Mouse (Mus musculus) MEL (cell line): ENCODE data around the gene Thrsp. TPM values are rescaled to one million over a fixed set of nuclear protein-coding genes. Genes with fewer than 3 reads are reported as not detected.

ENCODE experiments used
- DNase-seq: peaks from one replicate; pipeline ENCODE4 v3.0.0; 2011; ENCODE audit warnings: low read depth, low spot score
- H3K27ac ChIP-seq: 2 replicates; pipeline ENCODE4 v1.5.1; 2012; ENCODE audit warnings: low read depth, mild to moderate bottlenecking, control low read depth, low read length, moderate library complexity; ENCODE audit not compliant: control insufficient read depth
- H3K27me3 ChIP-seq, 2 experiments: fragments of 150-350 bp in 1 of 2; sonication (generic) in 1 of 2; 2 replicates each; pipeline ENCODE4 v1.6.1; 2012; ENCODE audit warnings: low read length in 2 of 2, mild to moderate bottlenecking in 2 of 2, improper control_type of control experiment in 1 of 2, moderate library complexity in 1 of 2; ENCODE audit not compliant: insufficient read depth in 2 of 2, control insufficient read depth in 1 of 2
- H3K36me3 ChIP-seq, 2 experiments: 2 replicates each; pipeline ENCODE4 v1.6.1; 2012 to 2014; ENCODE audit warnings: low read length in 2 of 2, improper control_type of control experiment in 1 of 2, inconsistent platforms in 1 of 2, mild to moderate bottlenecking in 1 of 2; ENCODE audit not compliant: insufficient read depth in 2 of 2, control insufficient read depth in 1 of 2
- H3K4me1 ChIP-seq, 2 experiments: fragments of 150-350 bp in 1 of 2; sonication (generic) in 1 of 2; 2 replicates each; pipeline ENCODE4 v1.6.1; 2012; ENCODE audit warnings: low read length in 2 of 2, improper control_type of control experiment in 1 of 2, mild to moderate bottlenecking in 1 of 2; ENCODE audit not compliant: insufficient read depth in 2 of 2, control insufficient read depth in 1 of 2
- H3K4me3 ChIP-seq, 2 experiments: fragments of 150-350 bp in 1 of 2; sonication (generic) in 1 of 2; 2 replicates each; pipeline ENCODE4 v1.5.1; 2012; ENCODE audit warnings: low read depth in 2 of 2, low read length in 2 of 2, mild to moderate bottlenecking in 2 of 2, moderate library complexity in 2 of 2, control low read depth in 1 of 2, improper control_type of control experiment in 1 of 2; ENCODE audit not compliant: control insufficient read depth in 1 of 2, insufficient read depth in 1 of 2
- H3K79me2 ChIP-seq: 2 replicates; pipeline ENCODE4 v1.6.1; 2012; ENCODE audit warnings: mild to moderate bottlenecking, low read length, moderate library complexity; ENCODE audit not compliant: control insufficient read depth, poor library complexity, insufficient read depth
- H3K9ac ChIP-seq: 2 replicates; pipeline ENCODE4 v1.6.1; 2012; ENCODE audit warnings: low read depth, mild to moderate bottlenecking, control low read depth, low read length, moderate library complexity; ENCODE audit not compliant: control insufficient read depth, poor library complexity, severe bottlenecking
- H3K9me3 ChIP-seq: fragments of 150-350 bp; sonication (generic); replicated peaks from 2 replicates; pipeline ENCODE4 v1.6.1; 2012; ENCODE audit warnings: mild to moderate bottlenecking, low read length, improper control_type of control experiment, moderate library complexity; ENCODE audit not compliant: insufficient read depth
- BHLHE40 ChIP-seq: IDR thresholded peaks from 2 replicates; pipeline ENCODE4 v1.6.1; 2012; ENCODE audit warnings: low read depth, mild to moderate bottlenecking, inconsistent platforms, low read length, improper control_type of control experiment, borderline replicate concordance
- CHD2 ChIP-seq: IDR thresholded peaks from 2 replicates; pipeline ENCODE4 v1.6.1; 2011; ENCODE audit warnings: low read length, improper control_type of control experiment
- E2F4 ChIP-seq: IDR thresholded peaks from 2 replicates; pipeline ENCODE4 v1.6.1; 2011; ENCODE audit warnings: low read depth, low read length, improper control_type of control experiment, borderline replicate concordance
- GABPA ChIP-seq: IDR thresholded peaks from 2 replicates; pipeline ENCODE4 v1.6.1; 2012; ENCODE audit warnings: low read depth, mild to moderate bottlenecking, inconsistent platforms, low read length, improper control_type of control experiment, moderate library complexity
- HCFC1 ChIP-seq: IDR thresholded peaks from 2 replicates; pipeline ENCODE4 v1.6.1; 2012; ENCODE audit warnings: low read depth, mild to moderate bottlenecking, inconsistent platforms, low read length, improper control_type of control experiment, moderate library complexity
- MAZ ChIP-seq: IDR thresholded peaks from 2 replicates; pipeline ENCODE4 v1.6.1; 2012; ENCODE audit warnings: low read depth, mild to moderate bottlenecking, inconsistent platforms, low read length, improper control_type of control experiment
- MEF2A ChIP-seq: IDR thresholded peaks from 2 replicates; pipeline ENCODE4 v1.6.1; 2014; ENCODE audit warnings: low read depth, mild to moderate bottlenecking, inconsistent platforms, low read length, improper control_type of control experiment; ENCODE audit not compliant: poor library complexity, insufficient replicate concordance, severe bottlenecking; ENCODE audit errors: extremely low read depth
- MYB ChIP-seq: IDR thresholded peaks from 2 replicates; pipeline ENCODE4 v1.6.1; 2011; ENCODE audit warnings: mild to moderate bottlenecking, low read depth, low read length, improper control_type of control experiment
- MYC ChIP-seq: IDR thresholded peaks from 2 replicates; pipeline ENCODE4 v1.6.1; 2011; ENCODE audit warnings: low read depth, mild to moderate bottlenecking, low read length, improper control_type of control experiment, moderate library complexity
- NELFE ChIP-seq: IDR thresholded peaks from 2 replicates; pipeline ENCODE4 v1.6.1; 2011; ENCODE audit warnings: low read depth, low read length, improper control_type of control experiment
- NRF1 ChIP-seq: IDR thresholded peaks from 2 replicates; pipeline ENCODE4 v1.6.1; 2014; ENCODE audit warnings: low read depth, mild to moderate bottlenecking, inconsistent platforms, low read length, improper control_type of control experiment, moderate library complexity; ENCODE audit not compliant: poor library complexity, insufficient read depth, severe bottlenecking
- POLR2A ChIP-seq, 2 experiments: IDR thresholded peaks; 2 replicates each; pipeline ENCODE4 v1.6.1; 2011 to 2012; ENCODE audit warnings: low read length in 2 of 2, mild to moderate bottlenecking in 2 of 2, control low read depth in 1 of 2, improper control_type of control experiment in 1 of 2, low read depth in 1 of 2, moderate library complexity in 1 of 2; ENCODE audit not compliant: control insufficient read depth in 1 of 2, insufficient read depth in 1 of 2, poor library complexity in 1 of 2
- POLR2AphosphoS2 ChIP-seq: IDR thresholded peaks from 2 replicates; pipeline ENCODE4 v1.6.1; 2011; ENCODE audit warnings: low read length, improper control_type of control experiment
- SIN3A ChIP-seq: IDR thresholded peaks from 2 replicates; pipeline ENCODE4 v1.6.1; 2012; ENCODE audit warnings: low read length, improper control_type of control experiment, inconsistent platforms
- TBP ChIP-seq: IDR thresholded peaks from 2 replicates; pipeline ENCODE4 v1.8.0; 2011; ENCODE audit warnings: low read depth, low read length, improper control_type of control experiment
- TCF12 ChIP-seq: IDR thresholded peaks from 2 replicates; pipeline ENCODE4 v1.6.1; 2014; ENCODE audit warnings: low read depth, mild to moderate bottlenecking, inconsistent platforms, low read length, improper control_type of control experiment, moderate library complexity
- USF1 ChIP-seq: IDR thresholded peaks from 2 replicates; pipeline ENCODE4 v1.6.1; 2014; ENCODE audit warnings: low read depth, mild to moderate bottlenecking, inconsistent platforms, low read length, improper control_type of control experiment, moderate library complexity
- USF2 ChIP-seq, 2 experiments: IDR thresholded peaks; 2 replicates each; pipeline ENCODE4 v1.6.1; 2011 to 2012; ENCODE audit warnings: improper control_type of control experiment in 2 of 2, low read length in 2 of 2, borderline replicate concordance in 1 of 2, inconsistent platforms in 1 of 2, low read depth in 1 of 2, mild to moderate bottlenecking in 1 of 2; ENCODE audit not compliant: insufficient read depth in 1 of 2
- ZMIZ1 ChIP-seq: IDR thresholded peaks from 2 replicates; pipeline ENCODE4 v1.6.1; 2012; ENCODE audit warnings: low read depth, mild to moderate bottlenecking, inconsistent platforms, low read length, improper control_type of control experiment, moderate library complexity
- polyA plus RNA-seq, 2 experiments: library from polyadenylated mRNA; stranded (reverse) in 1 of 2; unstranded in 1 of 2; fragments of >175 nt in 1 of 2; fragments of >200 nt in 1 of 2; gene quantifications; 2 replicates each; pipeline versions ENCODE4 v1.2.1 to v1.2.4; 2012; ENCODE audit warnings: low replicate concordance in 2 of 2, low read depth in 1 of 2; ENCODE audit not compliant: insufficient read length in 2 of 2, insufficient read depth in 1 of 2, missing spikeins in 1 of 2
- total RNA-seq: library from RNA; depleted of rRNA; stranded (reverse); fragments of 300-350 nt; gene quantifications from 2 replicates; pipeline ENCODE4 v1.2.3, GENCODE M21; 2012

The Thrsp gene
- total and polyA plus RNA-seq, 3 experiments: 0.06 TPM; not detected in 2

GRCm38 (mm10) chr7:97375906-97376305 is 41.6 kb downstream of the Thrsp start:
- H3K9me3 ChIP-seq: no peaks in the 10 kb centered on the region
- H3K79me2 ChIP-seq: peaks cover 6% of the 10 kb centered on the region; the same call in 1 of the 2 replicates
- no peak overlapping the region for H3K4me3 ChIP-seq
- no peak for TF ChIP-seq E2F4
- no peak for TF ChIP-seq NELFE
- no peak for TF ChIP-seq GABPA
- no peak for TF ChIP-seq BHLHE40
- TF ChIP-seq TBP: no peak
- no peak for TF ChIP-seq ZMIZ1
- TF ChIP-seq CHD2: no peak
- TF ChIP-seq MYC: no peak
- TF ChIP-seq MAZ: no peak
- no peak for TF ChIP-seq USF1
- no peak for TF ChIP-seq NRF1
- TF ChIP-seq USF2 (IDR thresholded peaks at IDR 0.05; ENCODE audit: borderline replicate concordance in 1 of 2, insufficient read depth in 1 of 2, low read depth in 1 of 2, low read length in 2 of 2): no peak
- no peak for TF ChIP-seq POLR2AphosphoS2
- TF ChIP-seq POLR2A (IDR thresholded peaks at IDR 0.05; ENCODE audit: control insufficient read depth in 1 of 2, insufficient read depth in 1 of 2, low read depth in 1 of 2, low read length in 2 of 2, poor library complexity in 1 of 2): no peak
- no peak for TF ChIP-seq MYB
- TF ChIP-seq MEF2A: no peak
- TF ChIP-seq SIN3A: no peak
- no peak overlapping the region for H3K27ac ChIP-seq
- H3K9ac ChIP-seq: no peak overlapping the region
- no peaks in the 10 kb centered on the region for H3K27me3 ChIP-seq
- peaks cover 0 to 3% of the 10 kb centered on the region in 2 experiments; a peak in 2 of 4 replicates for H3K4me1 ChIP-seq
- DNase-seq: no peak
- H3K36me3 ChIP-seq: peaks cover 10 to 17% of the 10 kb centered on the region in 2 experiments

GRCm38 (mm10) chr7:97375101-97375500 is 42.4 kb downstream of the Thrsp start:
- TF ChIP-seq ZMIZ1 (no peak), TCF12 (no peak), HCFC1 (no peak)
- H3K4me3 ChIP-seq: no peak overlapping the region
- H3K27ac ChIP-seq: no peak overlapping the region
- H3K9ac ChIP-seq: no peak overlapping the region
- peaks cover 10 to 11% of the 10 kb centered on the region in 2 experiments for H3K36me3 ChIP-seq
- H3K79me2 ChIP-seq: peaks cover 6% of the 10 kb centered on the region; the same call in 1 of the 2 replicates
- H3K27me3 ChIP-seq: no peaks in the 10 kb centered on the region
- H3K4me1 ChIP-seq: peaks cover 2 to 3% of the 10 kb centered on the region in 2 experiments
- H3K9me3 ChIP-seq: no peaks in the 10 kb centered on the region
- no peak for DNase-seq
